Mouse (Mus musculus): ENCODE measurements around the gene Hoxa5. TPM values are rescaled to one million over a fixed set of nuclear protein-coding genes. Genes with fewer than 3 reads are reported as not detected.

Hoxa5 gene
- total and polyA plus RNA-seq, 3 experiments: 0.26 to 0.96 (median 0.45) TPM

GRCm38 (mm10) chr6:52196811-52197210 is 7.6 kb downstream of the Hoxa5 start:
- DNase-seq: no peak
- Histone ChIP-seq H3K36me3 (ENCODE audit: control insufficient read depth, insufficient read depth, low read length) (no peaks in the 10 kb centered on the region), H3K27me3 (ENCODE audit: control insufficient read depth, insufficient read depth, low read length) (peaks cover 11% of the 10 kb centered on the region), H3K27ac (no peak overlapping the region), H3K4me3 (no peak overlapping the region), H3K9ac (ENCODE audit: low read depth, low read length) (no peak overlapping the region), H3K4me1 (ENCODE audit: control insufficient read depth, insufficient read depth, low read length) (no peaks in the 10 kb centered on the region), H3K79me2 (replicated peaks; ENCODE audit: control insufficient read depth, insufficient read depth, low read length) (no peaks in the 10 kb centered on the region)
- no peak for TF ChIP-seq EP300 (IDR thresholded peaks at IDR 0.05; ENCODE audit: insufficient read depth, low read depth, low read length)
- intact Hi-C loops (cut with DNase I): loop anchor here (2.0 to 5.0 kb wide), 2 partner anchors 194 to 320 kb away; no protein-coding TSS in a partner anchor
- 22% methylated on average over 9 of the region's 9 CpGs for WGBS

DNA sequence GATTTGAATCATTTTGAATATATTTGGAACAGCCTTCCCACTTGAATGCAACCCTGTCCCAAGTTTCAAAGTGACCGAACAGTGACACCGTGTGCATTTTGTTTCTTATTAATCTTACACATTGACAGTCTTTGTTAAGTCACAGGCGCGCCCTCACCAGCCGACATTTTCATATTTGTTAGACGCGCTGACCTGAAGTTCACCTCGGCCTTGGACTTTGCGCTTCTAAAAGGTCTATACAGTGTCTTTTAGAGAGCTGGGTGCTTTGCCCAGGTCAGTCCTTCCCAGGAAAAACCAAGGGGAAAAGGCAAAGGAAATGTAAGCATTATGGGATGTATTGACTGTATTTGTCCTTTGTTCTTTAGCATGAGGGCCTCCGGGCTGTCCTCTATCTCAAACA is 9.7 kb downstream of the Hoxa5 start:
- no peak for TF ChIP-seq POLR2A (IDR thresholded peaks at IDR 0.05; ENCODE audit: insufficient read depth, low read depth, low read length)
- no peak for TF ChIP-seq EP300 (IDR thresholded peaks at IDR 0.05; ENCODE audit: insufficient read depth, low read depth, low read length)
- TF ChIP-seq CTCF (IDR thresholded peaks at IDR 0.05): no peak
- Histone ChIP-seq H3K4me1 (ENCODE audit: control insufficient read depth, insufficient read depth, low read length) (no peaks in the 10 kb centered on the region), H3K9ac (ENCODE audit: low read depth, low read length) (no peak overlapping the region), H3K27me3 (ENCODE audit: control insufficient read depth, insufficient read depth, low read length) (peaks cover 15% of the 10 kb centered on the region), H3K36me3 (ENCODE audit: control insufficient read depth, insufficient read depth, low read length) (no peaks in the 10 kb centered on the region), H3K4me3 (no peak overlapping the region), H3K27ac (no peak overlapping the region), H3K79me2 (replicated peaks; ENCODE audit: control insufficient read depth, insufficient read depth, low read length) (no peaks in the 10 kb centered on the region)
- intact Hi-C loops (cut with DNase I): loop anchor here (5.0 kb wide), 2 partner anchors 107 to 317 kb away; no protein-coding TSS in a partner anchor
- WGBS: 21% methylated on average over 10 of the region's 10 CpGs
- no peak for DNase-seq

DNA sequence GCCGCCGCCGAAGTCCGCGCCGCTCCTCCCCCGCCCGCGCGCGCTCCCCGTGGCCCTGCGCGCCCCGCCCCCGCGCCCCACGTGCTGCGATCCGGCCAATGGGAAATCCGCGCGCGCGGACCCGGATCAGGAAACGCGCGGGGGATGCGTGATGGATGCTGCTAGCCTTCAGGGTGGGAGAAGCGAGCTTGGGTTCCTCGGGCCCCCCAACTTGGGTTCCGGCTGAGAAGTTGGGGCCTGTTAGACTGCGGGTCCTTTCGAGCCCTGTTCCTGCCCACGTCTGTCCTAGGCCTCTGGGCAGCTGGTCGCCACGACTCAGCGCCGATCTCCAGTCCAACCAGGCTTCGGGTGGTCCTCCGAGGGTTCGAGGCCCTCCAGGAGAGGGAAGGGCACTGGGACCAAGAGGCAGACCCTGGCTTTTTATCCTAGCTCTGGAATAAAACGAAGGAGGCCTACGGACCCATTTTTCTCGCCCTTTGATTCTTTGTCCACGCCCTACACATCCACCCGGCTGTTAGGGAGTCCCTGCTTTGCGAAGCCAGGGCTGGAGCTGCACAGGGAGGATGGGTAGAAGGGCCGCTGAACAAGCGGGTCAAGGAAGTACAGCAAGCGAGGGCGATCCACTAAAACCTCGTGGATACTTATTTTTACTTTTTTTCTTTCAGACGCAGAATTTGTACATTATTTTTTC is 12.4 kb downstream of the Hoxa5 start:
- whole genome bisulfite sequencing: 2% methylated on average over 36 of the region's 55 CpGs
- TF ChIP-seq POLR2A (IDR thresholded peaks at IDR 0.05; ENCODE audit: insufficient read depth, low read depth, low read length) (peak; percentile 21; the same call in 1 of the 2 replicates), EP300 (IDR thresholded peaks at IDR 0.05; ENCODE audit: insufficient read depth, low read depth, low read length) (no peak), CTCF (IDR thresholded peaks at IDR 0.05) (no peak)
- H3K27ac ChIP-seq: peak overlapping the region; percentile 52; the same call in 1 of the 2 replicates
- peaks cover 15% of the 10 kb centered on the region for H3K27me3 ChIP-seq (ENCODE audit: control insufficient read depth, insufficient read depth, low read length)
- H3K4me1 ChIP-seq (ENCODE audit: control insufficient read depth, insufficient read depth, low read length): no peaks in the 10 kb centered on the region
- H3K9ac ChIP-seq (ENCODE audit: low read depth, low read length): peak overlapping the region; percentile 34; the same call in 1 of the 2 replicates
- intact Hi-C loops (cut with DNase I): loop anchor here (2.0 to 5.0 kb wide), 2 partner anchors 33 to 105 kb away; partner anchors contain the start of gene Hoxa1
- peak overlapping the region; percentile 55 for H3K4me3 ChIP-seq
- H3K36me3 ChIP-seq (ENCODE audit: control insufficient read depth, insufficient read depth, low read length): no peaks in the 10 kb centered on the region
- DNase-seq: peak; percentile 84 to 86
- H3K79me2 ChIP-seq (replicated peaks; ENCODE audit: control insufficient read depth, insufficient read depth, low read length): no peaks in the 10 kb centered on the region

- no peak for DNase-seq
- Histone ChIP-seq H3K79me2 (replicated peaks; ENCODE audit: control insufficient read depth, insufficient read depth, low read length) (no peaks in the 10 kb centered on the region), H3K36me3 (ENCODE audit: control insufficient read depth, insufficient read depth, low read length) (no peaks in the 10 kb centered on the region), H3K9ac (ENCODE audit: low read depth, low read length) (peak within 1 kb of the TSS; percentile 64), H3K27ac (peak within 1 kb of the TSS; percentile 52), H3K4me3 (peak within 1 kb of the TSS; percentile 55), H3K4me1 (ENCODE audit: control insufficient read depth, insufficient read depth, low read length) (no peaks in the 10 kb centered on the region), H3K27me3 (ENCODE audit: control insufficient read depth, insufficient read depth, low read length) (peaks cover 16% of the 10 kb centered on the region)
- TF ChIP-seq POLR2A (IDR thresholded peaks at IDR 0.05; ENCODE audit: insufficient read depth, low read depth, low read length) (no peak), CTCF (IDR thresholded peaks at IDR 0.05) (no peak)
- intact Hi-C loops (cut with DNase I): loop anchor here (2.0 to 5.0 kb wide), 2 partner anchors 32 to 104 kb away; partner anchors contain the start of gene Hoxa1
- whole genome bisulfite sequencing: 3% methylated on average over 95 of the region's 102 CpGs
Observed at GRCm38 (mm10) chr6:52190906-52191810, 13.2 kb downstream of the Hoxa5 start, which contains the start of gene Hoxa4. Hoxa4 (minus strand) TSS chr6:52191753.

- no peak overlapping the region; the same call in 1 of the 2 replicates for H3K27ac ChIP-seq
- TF ChIP-seq EP300 (IDR thresholded peaks at IDR 0.05; ENCODE audit: insufficient read depth, low read depth, low read length): no peak
- no peak for TF ChIP-seq CTCF (IDR thresholded peaks at IDR 0.05)
- no peak for TF ChIP-seq POLR2A (IDR thresholded peaks at IDR 0.05; ENCODE audit: insufficient read depth, low read depth, low read length)
- peaks cover 20% of the 10 kb centered on the region for H3K27me3 ChIP-seq (ENCODE audit: control insufficient read depth, insufficient read depth, low read length)
- H3K4me3 ChIP-seq: no peak overlapping the region; the same call in 1 of the 2 replicates
- 8% methylated on average over 23 of the region's 23 CpGs for WGBS
- no peak overlapping the region for H3K9ac ChIP-seq (ENCODE audit: low read depth, low read length)
- H3K79me2 ChIP-seq (replicated peaks; ENCODE audit: control insufficient read depth, insufficient read depth, low read length): no peaks in the 10 kb centered on the region
- no peaks in the 10 kb centered on the region for H3K4me1 ChIP-seq (ENCODE audit: control insufficient read depth, insufficient read depth, low read length)
- DNase-seq: no peak
- intact Hi-C loops (cut with DNase I): loop anchor here (2.0 to 5.0 kb wide), 2 partner anchors 32 to 103 kb away; partner anchors contain the start of gene Hoxa1
- H3K36me3 ChIP-seq (ENCODE audit: control insufficient read depth, insufficient read depth, low read length): no peaks in the 10 kb centered on the region
Observed at GRCm38 (mm10) chr6:52190410-52190809, 14.0 kb downstream of the Hoxa5 start.
